ENCODE assay signal across 9 mouse cellular contexts in genomic region chr1:180974126-180974746, GRCm38 (mm10). TPM values are rescaled to one million over a fixed set of nuclear protein-coding genes. Genes with fewer than 3 reads are reported as not detected.
A peak's percentile ranks its signal among the peaks of the same experiment; 100 is the strongest.
DNase-seq lines count a peak whose midpoint lies in the region; ATAC-seq lines count a peak whose summit lies in the region.
"Had no signal": no experiment of that assay in that cellular context is flagged by ENCODE, and none has a peak within 500 bp of the region (broad histone marks: within the 10 kb centered on the region; RNA-seq: fewer than 3 reads in every experiment).

No protein-coding gene starts in this region.

- no peak overlapping the region for H3K4me2 ChIP-seq in embryonic facial prominence, embryonic 14.5 days (ENCODE audit: low read depth, low read length)
- H3K4me2 ChIP-seq in liver, embryonic 11.5 days = no peak overlapping the region
- H3K4me2 ChIP-seq in neural tube, embryonic 12.5 days (replicated peaks) = no peak overlapping the region

- no peak overlapping the region for H3K27ac ChIP-seq in embryonic facial prominence, embryonic 14.5 days (replicated peaks; ENCODE audit: low read depth, low read length)
- H3K27ac ChIP-seq in liver, embryonic 11.5 days (ENCODE audit: low read depth, low read length) = no peak overlapping the region
- H3K27ac ChIP-seq in neural tube, embryonic 12.5 days = no peak overlapping the region
- H3K27ac ChIP-seq: macrophage had no signal

- WGBS in embryonic facial prominence, embryonic 14.5 days = 57% methylated on average over 14 of the region's 14 CpGs
- 59% methylated on average over 14 of the region's 14 CpGs for WGBS in liver, embryonic 11.5 days
- WGBS in neural tube, embryonic 12.5 days = 63% methylated on average over 14 of the region's 14 CpGs

- no peaks in the 10 kb centered on the region for H3K9me3 ChIP-seq in embryonic facial prominence, embryonic 14.5 days (ENCODE audit: control insufficient read depth, low read length)
- H3K9me3 ChIP-seq in liver, embryonic 11.5 days (ENCODE audit: control insufficient read depth, low read length) = no peaks in the 10 kb centered on the region
- H3K9me3 ChIP-seq in neural tube, embryonic 12.5 days = no peaks in the 10 kb centered on the region

- peaks cover 32% of the 10 kb centered on the region; the same call in 1 of the 2 replicates for H3K36me3 ChIP-seq in embryonic facial prominence, embryonic 14.5 days (ENCODE audit: control insufficient read depth, insufficient read depth, low read length)
- H3K36me3 ChIP-seq in liver, embryonic 11.5 days (ENCODE audit: control insufficient read depth, insufficient read depth, low read length) = no peaks in the 10 kb centered on the region
- no peaks in the 10 kb centered on the region for H3K36me3 ChIP-seq in neural tube, embryonic 12.5 days

- peak; percentile 45 for DNase-seq in cerebellum, adult 9-10 months
- no peak for DNase-seq in cerebellum, adult 11-12 months
- DNase-seq in MN1 (ENCODE audit: low spot score) = peak; percentile 65
- peak; percentile 50 for DNase-seq in embryonic facial prominence, embryonic 14.5 days (ENCODE audit: low spot score)
- no peak for DNase-seq in liver, embryonic 11.5 days (ENCODE audit: low spot score)
- DNase-seq in urinary bladder, postnatal 14 days (ENCODE audit: low spot score) = no peak

- peak; percentile 73 for ATAC-seq in embryonic facial prominence, embryonic 14.5 days (ENCODE audit: low read depth)
- ATAC-seq in inflammation-experienced regulatory T-cells, adult 6 months = peak; percentile 60
- peak; percentile 70 for ATAC-seq in liver, embryonic 11.5 days (replicated peaks; ENCODE audit: low FRiP score)
- ATAC-seq in neural tube, embryonic 12.5 days (ENCODE audit: low FRiP score, low read depth) = peak; percentile 56

- H3K9ac ChIP-seq in embryonic facial prominence, embryonic 14.5 days (ENCODE audit: low read depth, low read length) = no peak overlapping the region
- no peak overlapping the region for H3K9ac ChIP-seq in liver, embryonic 11.5 days (ENCODE audit: low read depth, low read length)
- no peak overlapping the region for H3K9ac ChIP-seq in neural tube, embryonic 12.5 days

- H3K27me3 ChIP-seq in embryonic facial prominence, embryonic 14.5 days (replicated peaks; ENCODE audit: control insufficient read depth, insufficient read depth, low read length) = no peaks in the 10 kb centered on the region
- no peaks in the 10 kb centered on the region; the same call in 1 of the 2 replicates for H3K27me3 ChIP-seq in liver, embryonic 11.5 days (replicated peaks; ENCODE audit: control insufficient read depth, insufficient read depth, low read length)
- no peaks in the 10 kb centered on the region for H3K27me3 ChIP-seq in neural tube, embryonic 12.5 days (replicated peaks)

- no peak overlapping the region for H3K4me3 ChIP-seq in embryonic facial prominence, embryonic 14.5 days (ENCODE audit: low read depth, low read length)
- no peak overlapping the region for H3K4me3 ChIP-seq in liver, embryonic 11.5 days (ENCODE audit: low read depth, low read length)
- H3K4me3 ChIP-seq in neural tube, embryonic 12.5 days = no peak overlapping the region

- no peaks in the 10 kb centered on the region for H3K4me1 ChIP-seq in embryonic facial prominence, embryonic 14.5 days (ENCODE audit: control insufficient read depth, insufficient read depth, low read length)
- H3K4me1 ChIP-seq in liver, embryonic 11.5 days (replicated peaks; ENCODE audit: control insufficient read depth, insufficient read depth, low read length) = no peaks in the 10 kb centered on the region
- no peaks in the 10 kb centered on the region for H3K4me1 ChIP-seq in neural tube, embryonic 12.5 days

RNA-seq across cellular contexts. Expression of gene Tmem63a, which starts 32.1 kb away (rescaled TPM):
- polyA plus RNA-seq in embryonic facial prominence, embryonic 14.5 days (2014; fragmentation: Nextera tagmentation; extraction: Ambion mirVana) = 12.5 and 13.2 TPM in 2 replicates
- polyA plus RNA-seq in inflammation-experienced regulatory T-cells, adult 6 months (2017; shearing (Covaris generic)) = 10 to 100 TPM; 12.8 to 18.6 (median 14.0) TPM
- polyA plus RNA-seq in liver, embryonic 11.5 days (2014; fragmentation: Nextera tagmentation; extraction: Ambion mirVana) = 7.8 and 8.3 TPM in 2 replicates
- polyA plus RNA-seq in neural tube, embryonic 12.5 days (2016; fragmentation: Nextera tagmentation; extraction: Ambion mirVana) = 3.2 and 3.9 TPM in 2 replicates

RNA-seq across cellular contexts. Expression of gene Lefty1, which starts 39.4 kb away (rescaled TPM):
- 2.9 and 3.2 TPM in 2 replicates for polyA plus RNA-seq in embryonic facial prominence, embryonic 14.5 days (2014; fragmentation: Nextera tagmentation; extraction: Ambion mirVana)
- polyA plus RNA-seq in inflammation-experienced regulatory T-cells, adult 6 months (2017; shearing (Covaris generic)) = not detected
- polyA plus RNA-seq in liver, embryonic 11.5 days (2014; fragmentation: Nextera tagmentation; extraction: Ambion mirVana) = 7.3 and 9.5 TPM in 2 replicates
- 0.28 and 0.46 TPM in 2 replicates for polyA plus RNA-seq in neural tube, embryonic 12.5 days (2016; fragmentation: Nextera tagmentation; extraction: Ambion mirVana)

RNA-seq across cellular contexts. Expression of gene Ephx1, which starts 46.5 kb away (rescaled TPM):
- 13.1 and 15.4 TPM in 2 replicates for polyA plus RNA-seq in embryonic facial prominence, embryonic 14.5 days (2014; fragmentation: Nextera tagmentation; extraction: Ambion mirVana)
- polyA plus RNA-seq in inflammation-experienced regulatory T-cells, adult 6 months (2017; shearing (Covaris generic)) = 100 to 1,000 TPM in 2 of 3 experiments, 10 to 100 TPM in 1; 40.9 to 267 (median 215) TPM
- 1.6 and 1.7 TPM in 2 replicates for polyA plus RNA-seq in liver, embryonic 11.5 days (2014; fragmentation: Nextera tagmentation; extraction: Ambion mirVana)
- polyA plus RNA-seq in neural tube, embryonic 12.5 days (2016; fragmentation: Nextera tagmentation; extraction: Ambion mirVana) = 2.8 and 3.0 TPM in 2 replicates

Comparison
In these comparisons a context has a peak if more than half of its experiments do, and no peak if none do; other contexts are left out.
1. DNase-seq: peak in cerebellum, adult 9-10 months (single experiment), MN1 (single experiment) and embryonic facial prominence, embryonic 14.5 days (single experiment); none in cerebellum, adult 11-12 months (single experiment), liver, embryonic 11.5 days (single experiment) and urinary bladder, postnatal 14 days (single experiment).
2. Peak in every context shown above with its lines, with median percentiles within 50 percentile points of each other: ATAC-seq.